Mouse (Mus musculus) v-Abl transformed pro-B cells (cell line): ENCODE measurements around the gene Gfi1.

Experiments
- in situ Hi-C, 2 experiments: fragments of 400-800 bp; cut with MboI; formaldehyde crosslinking; loops; one replicate each; pipeline ENCODE4 v1.15.1; 2025; ENCODE audit not compliant: unreplicated experiment in 2 of 2

Gene Gfi1

GRCm38 (mm10) chr5:107687161-107687560, 38.7 kb downstream of the Gfi1 start:
- in situ Hi-C loops = loop anchor here (5.0 to 25.0 kb wide), 2 partner anchors 100 to 105 kb away; no protein-coding TSS in a partner anchor

DNA sequence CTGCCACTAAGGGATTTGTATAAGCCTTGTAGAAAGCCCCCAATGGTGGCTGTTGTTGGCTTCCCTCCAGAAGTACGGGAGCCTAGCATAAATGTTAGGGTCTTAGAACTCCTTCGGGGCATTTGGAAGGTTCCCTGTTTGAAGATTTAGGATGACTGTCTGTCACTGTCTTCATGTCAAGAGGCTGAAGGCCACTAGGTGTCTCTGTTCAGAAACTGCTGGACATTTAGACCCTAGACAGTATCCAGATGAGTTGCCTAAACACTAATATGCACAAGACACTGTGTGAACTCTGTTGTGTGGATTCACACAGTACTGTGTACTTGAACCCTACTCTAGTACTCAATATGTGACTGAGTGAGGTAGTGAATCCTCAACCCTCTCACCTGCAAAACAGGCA, 41.5 kb downstream of the Gfi1 start:
- in situ Hi-C loops = loop anchor here in 1 of 2 experiments (25.0 kb wide), 1 partner anchor 103 kb away; no protein-coding TSS in a partner anchor

GRCm38 (mm10) chr5:107681300-107681699, 44.5 kb downstream of the Gfi1 start:
- in situ Hi-C loops = loop anchor here in 1 of 2 experiments (25.0 kb wide), 1 partner anchor 106 kb away; no protein-coding TSS in a partner anchor

- in situ Hi-C loops = loop anchor here in 1 of 2 experiments (25.0 kb wide), 1 partner anchor 109 kb away; no protein-coding TSS in a partner anchor
These were observed 47.4 kb downstream of the Gfi1 start for GRCm38 (mm10) chr5:107678392-107678791.
